Mouse (Mus musculus): ENCODE data around the gene Rrm1.

DNA sequence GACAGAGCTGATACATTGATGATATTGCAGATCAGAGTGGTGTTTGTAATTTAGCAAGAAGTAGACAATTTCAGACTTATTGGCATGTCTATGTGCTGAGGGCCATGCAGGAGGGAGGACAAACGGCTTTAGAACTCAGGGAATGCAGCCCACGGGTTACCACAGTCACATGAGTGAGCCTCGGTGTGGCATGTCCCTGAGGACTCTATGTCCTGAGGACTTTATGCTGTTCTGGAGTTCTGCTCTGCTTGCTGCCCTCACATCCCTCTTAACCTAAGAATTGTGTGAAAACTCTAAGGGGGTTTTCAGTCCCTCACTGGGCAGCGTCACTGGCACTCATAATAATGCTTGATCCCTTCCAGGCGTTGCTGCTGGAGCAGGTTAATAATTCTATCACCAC, 31.2 kb downstream of the Rrm1 start:
- TF ChIP-seq CTCF (IDR thresholded peaks at IDR 0.05; ENCODE audit: low read depth) (no peak), EP300 (IDR thresholded peaks at IDR 0.05; ENCODE audit: low read depth) (no peak)
